In the genomic region with DNA sequence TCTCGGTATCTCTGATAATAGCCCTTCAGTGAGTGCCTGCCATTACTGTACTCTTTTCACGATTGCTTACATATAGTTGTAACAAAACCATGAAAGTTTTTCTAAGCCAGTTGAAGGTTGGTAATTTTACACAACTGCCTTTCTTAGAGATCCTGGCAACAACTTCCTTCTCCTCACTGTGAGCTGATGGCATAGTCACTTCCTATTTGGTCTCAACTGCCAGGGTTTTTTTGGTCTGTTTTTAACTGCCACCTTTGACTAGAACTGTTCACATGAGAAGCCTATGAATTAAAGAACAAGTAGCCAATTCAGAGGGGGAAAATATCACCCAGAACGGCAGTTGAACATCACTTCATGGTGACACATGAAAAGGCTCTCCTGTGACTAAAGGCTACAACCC, we compare ENCODE assay signal across 28 mouse cellular contexts. TPM values are rescaled to one million over a fixed set of nuclear protein-coding genes. Genes with fewer than 3 reads are reported as not detected.
DNase-seq lines count a peak whose midpoint lies in the region; ATAC-seq and TF ChIP-seq lines count a peak whose summit lies in the region.
"Had no signal": no experiment of that assay in that cellular context is flagged by ENCODE, and none has a peak within 500 bp of the region (broad histone marks: within the 10 kb centered on the region; RNA-seq: fewer than 3 reads in every experiment).

No protein-coding gene starts in this region.

- no peaks in the 10 kb centered on the region for H3K36me3 ChIP-seq in liver, postnatal 0 days (replicated peaks; ENCODE audit: insufficient read depth, low read length)
- H3K36me3 ChIP-seq: heart, embryonic 10.5 days; heart, embryonic 15.5 days; hindbrain, embryonic 12.5 days; kidney, embryonic 15.5 days had no signal

- no peak overlapping the region for H3K4me3 ChIP-seq in liver, postnatal 0 days (ENCODE audit: low read depth, low read length)
- H3K4me3 ChIP-seq: forebrain, embryonic 13.5 days; heart, embryonic 10.5 days; heart, embryonic 15.5 days; hindbrain, embryonic 12.5 days; kidney, embryonic 15.5 days; layer of hippocampus, adult 2 months had no signal

- peak overlapping the region; percentile 38 for H3K4me2 ChIP-seq in liver, postnatal 0 days (ENCODE audit: low read depth, low read length)
- H3K4me2 ChIP-seq: forebrain, embryonic 13.5 days; heart, embryonic 15.5 days; hindbrain, embryonic 12.5 days; kidney, embryonic 15.5 days; midbrain, embryonic 11.5 days had no signal

- TF ChIP-seq CTCF in liver, postnatal 0 days (IDR thresholded peaks at IDR 0.05; ENCODE audit: low read depth) = no peak

- H3K9me3 ChIP-seq in liver, postnatal 0 days (ENCODE audit: low read length) = no peaks in the 10 kb centered on the region
- H3K9me3 ChIP-seq: forebrain, embryonic 13.5 days; heart, embryonic 10.5 days; heart, embryonic 15.5 days; hindbrain, embryonic 12.5 days; kidney, embryonic 15.5 days had no signal

- no peak for ATAC-seq in liver, postnatal 0 days
- peak; percentile 52 for ATAC-seq in common myeloid progenitor, adult 5-6 weeks (replicated peaks; ENCODE audit: low read depth, poor library complexity, severe bottlenecking)
- peak; percentile 67 for ATAC-seq in megakaryocyte, adult 5-6 weeks (ENCODE audit: poor library complexity, severe bottlenecking)
- ATAC-seq: forebrain, embryonic 13.5 days; intestine, postnatal 0 days; lung, postnatal 0 days; midbrain, embryonic 16.5 days had no signal

- no peak for TF ChIP-seq EP300 in liver, postnatal 0 days (IDR thresholded peaks at IDR 0.05; ENCODE audit: low read depth)

- WGBS in liver, postnatal 0 days (ENCODE audit: insufficient replicate concordance) = 60% methylated on average over 3 of the region's 3 CpGs

- DNase-seq in liver, postnatal 0 days = no peak
- no peak for DNase-seq in liver
- peak; percentile 8 for DNase-seq in CD4-positive helper T cell, adult 2 months (ENCODE audit: low read depth, low spot score)
- DNase-seq in kidney, adult 18-20 months = no peak
- no peak for DNase-seq in kidney, postnatal 4 days
- DNase-seq in kidney, adult 11 months = no peak
- DNase-seq: adrenal gland, postnatal 25 days; cerebellum, adult 8-10 months; cerebellum, postnatal 25 days; gastrocnemius, postnatal 14 days; heart, adult 11 months; kidney, postnatal 25 days; left cerebral cortex, postnatal 4 days; lung, adult 18-20 months; lung, postnatal 4 days had no signal

- no peaks in the 10 kb centered on the region for H3K27me3 ChIP-seq in liver, postnatal 0 days (ENCODE audit: insufficient read depth, low read length)
- H3K27me3 ChIP-seq: CH12.LX; forebrain, embryonic 13.5 days; heart, embryonic 15.5 days had no signal

- H3K4me1 ChIP-seq in liver, postnatal 0 days (ENCODE audit: insufficient read depth) = no peaks in the 10 kb centered on the region
- H3K4me1 ChIP-seq: forebrain, embryonic 13.5 days; heart, embryonic 10.5 days; heart, embryonic 15.5 days; hindbrain, embryonic 12.5 days; kidney, embryonic 15.5 days had no signal

- peak overlapping the region; percentile 60 for H3K27ac ChIP-seq in liver, postnatal 0 days (ENCODE audit: low read depth)
- H3K27ac ChIP-seq: forebrain, embryonic 13.5 days; heart, embryonic 10.5 days; heart, embryonic 15.5 days; hindbrain, embryonic 12.5 days; kidney, embryonic 15.5 days; layer of hippocampus, adult 2 months had no signal

- no peak overlapping the region for H3K9ac ChIP-seq in liver, postnatal 0 days (replicated peaks)
- H3K9ac ChIP-seq: forebrain, embryonic 13.5 days; heart, embryonic 15.5 days; hindbrain, embryonic 12.5 days; kidney, embryonic 15.5 days had no signal

RNA-seq across cellular contexts. Expression of gene Stk26, which starts 5.3 kb away (rescaled TPM):
- polyA plus RNA-seq in liver, postnatal 0 days (2015; fragmentation: Nextera tagmentation; extraction: Ambion mirVana) = 2.5 and 3.9 TPM in 2 replicates
- total RNA-seq in common myeloid progenitor, adult 5-6 weeks (2017) = 132 and 150 TPM in 2 replicates
- total RNA-seq in megakaryocyte, adult 5-6 weeks (2015) = 89.8 and 100 TPM in 2 replicates
- total RNA-seq in megakaryocyte, adult 5-6 weeks (2017) = 77.5 and 89.4 TPM in 2 replicates
